Mouse (Mus musculus) layer of hippocampus, adult 9-11 months (tissue): Measurements from ENCODE around the gene Hcn2.

Experiments used
- DNase-seq: peaks from one replicate; pipeline ENCODE4 v3.0.0; 2022

Gene Hcn2

GRCm38 (mm10) chr10:79712029-79712428 lies 4.4 kb upstream of the Hcn2 start:
- DNase-seq: no peak

DNA sequence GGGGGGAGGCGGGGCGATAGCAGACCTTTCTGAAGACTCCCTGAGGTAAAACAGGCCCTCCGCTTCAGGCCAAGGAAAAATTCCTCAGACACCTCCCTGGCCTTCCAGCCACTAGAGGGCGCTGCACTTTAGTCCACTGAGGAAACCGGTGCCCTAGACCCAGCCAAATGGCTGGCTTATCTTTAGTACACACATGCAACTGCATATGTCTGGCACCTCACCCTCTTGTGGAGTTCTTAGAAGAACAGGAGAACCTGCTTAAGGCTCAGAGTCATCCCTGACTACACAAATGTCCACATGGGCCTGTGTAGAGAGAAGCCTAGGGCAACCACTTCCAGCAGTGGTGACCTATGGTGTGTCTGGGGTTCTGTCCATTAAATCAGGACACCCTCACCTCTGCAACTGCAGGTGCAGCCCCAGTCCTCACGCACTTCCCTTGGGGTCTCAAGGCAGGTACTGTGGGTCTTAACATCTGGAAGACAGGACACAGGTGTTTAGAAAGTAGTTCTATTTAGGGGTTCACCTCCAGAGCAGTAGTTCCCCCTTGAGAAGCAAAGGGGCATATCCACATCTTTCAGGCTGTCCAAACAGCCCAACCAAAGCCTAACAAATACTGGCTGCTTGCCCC lies 3.8 kb upstream of the Hcn2 start:
- peak; percentile 66 for DNase-seq

GRCm38 (mm10) chr10:79713163-79713562 lies 3.3 kb upstream of the Hcn2 start:
- no peak for DNase-seq

GRCm38 (mm10) chr10:79714996-79715395 lies 1.4 kb upstream of the Hcn2 start:
- DNase-seq: no peak

DNA sequence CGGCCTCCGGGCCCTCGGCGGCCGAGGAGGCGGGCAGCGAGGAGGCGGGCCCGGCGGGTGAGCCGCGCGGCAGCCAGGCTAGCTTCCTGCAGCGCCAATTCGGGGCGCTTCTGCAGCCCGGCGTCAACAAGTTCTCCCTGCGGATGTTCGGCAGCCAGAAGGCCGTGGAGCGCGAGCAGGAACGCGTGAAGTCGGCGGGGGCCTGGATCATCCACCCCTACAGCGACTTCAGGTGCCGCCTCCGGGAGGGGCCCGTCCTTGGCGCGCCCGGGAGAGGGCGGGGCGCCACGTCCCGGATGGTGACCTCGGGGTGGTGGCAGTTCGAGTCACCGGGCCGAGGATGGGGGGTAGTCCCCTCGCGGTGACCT lies 538 bp downstream of the Hcn2 start:
- DNase-seq: no peak

DNA sequence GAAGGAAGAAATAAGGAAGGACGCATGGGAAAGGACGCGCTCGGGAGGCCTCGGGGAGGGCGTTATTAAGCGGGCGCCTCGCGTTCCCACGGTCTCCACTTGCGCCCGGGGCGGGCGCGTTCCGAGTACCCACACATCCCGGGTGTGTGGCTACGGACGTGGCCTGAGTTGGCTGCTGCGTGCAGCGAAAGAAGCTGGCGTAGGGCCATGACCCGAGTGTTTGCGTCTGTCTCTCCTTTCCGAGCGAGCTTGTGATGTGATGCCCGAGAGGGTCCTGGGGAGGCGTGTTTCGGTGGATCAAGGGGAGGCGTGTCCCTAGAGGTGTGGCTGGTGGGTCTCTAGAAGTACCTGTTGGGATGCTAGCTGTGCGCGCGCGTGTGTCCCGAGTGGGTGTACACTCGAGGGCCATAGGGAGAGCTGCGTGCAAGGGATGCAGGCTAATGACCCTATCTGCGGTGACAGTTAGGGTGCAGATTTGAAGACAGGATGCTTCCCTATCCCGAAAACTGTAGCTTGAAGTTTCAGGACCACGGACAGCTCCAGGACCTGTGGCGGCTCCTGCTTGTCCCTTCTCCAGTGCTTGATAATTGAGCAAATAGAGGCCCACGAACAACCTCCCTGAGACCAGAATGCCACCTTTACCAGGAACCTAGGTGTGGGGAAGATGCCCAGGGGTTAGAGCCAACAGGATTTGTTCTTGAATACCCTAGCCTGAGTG lies 1.4 kb downstream of the Hcn2 start:
- DNase-seq: no peak

GRCm38 (mm10) chr10:79721089-79721488 lies 4.7 kb downstream of the Hcn2 start:
- no peak for DNase-seq

GRCm38 (mm10) chr10:79723047-79723446 lies 6.6 kb downstream of the Hcn2 start:
- no peak for DNase-seq

- DNase-seq: no peak
Observed at GRCm38 (mm10) chr10:79723692-79724091, 7.3 kb downstream of the Hcn2 start.

GRCm38 (mm10) chr10:79726090-79726489 lies 9.7 kb downstream of the Hcn2 start:
- no peak for DNase-seq

GRCm38 (mm10) chr10:79728323-79729249 lies 12.2 kb downstream of the Hcn2 start:
- peak; percentile 78 for DNase-seq

- DNase-seq: peak; percentile 84
Observed at GRCm38 (mm10) chr10:79729357-79729965, 13.0 kb downstream of the Hcn2 start.

- no peak for DNase-seq
Observed at GRCm38 (mm10) chr10:79732500-79732899, 16.1 kb downstream of the Hcn2 start.

DNA sequence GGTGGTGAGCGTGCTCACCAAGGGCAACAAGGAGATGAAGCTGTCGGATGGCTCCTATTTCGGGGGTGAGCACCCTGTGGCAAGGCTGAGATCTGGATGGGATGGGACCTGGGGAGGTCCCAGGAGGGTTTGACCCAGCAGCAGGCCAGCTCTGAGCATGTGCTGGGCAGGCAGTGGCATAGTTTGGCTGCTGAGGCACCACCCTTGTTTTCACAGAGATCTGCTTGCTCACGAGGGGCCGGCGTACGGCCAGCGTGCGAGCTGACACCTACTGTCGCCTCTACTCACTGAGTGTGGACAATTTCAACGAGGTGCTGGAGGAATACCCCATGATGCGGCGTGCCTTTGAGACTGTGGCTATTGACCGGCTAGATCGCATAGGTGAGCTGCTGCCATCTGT lies 17.4 kb downstream of the Hcn2 start:
- DNase-seq: no peak

GRCm38 (mm10) chr10:79735361-79735760 lies 18.9 kb downstream of the Hcn2 start:
- DNase-seq: no peak

GRCm38 (mm10) chr10:79736706-79737105 lies 20.3 kb downstream of the Hcn2 start:
- no peak for DNase-seq

DNA sequence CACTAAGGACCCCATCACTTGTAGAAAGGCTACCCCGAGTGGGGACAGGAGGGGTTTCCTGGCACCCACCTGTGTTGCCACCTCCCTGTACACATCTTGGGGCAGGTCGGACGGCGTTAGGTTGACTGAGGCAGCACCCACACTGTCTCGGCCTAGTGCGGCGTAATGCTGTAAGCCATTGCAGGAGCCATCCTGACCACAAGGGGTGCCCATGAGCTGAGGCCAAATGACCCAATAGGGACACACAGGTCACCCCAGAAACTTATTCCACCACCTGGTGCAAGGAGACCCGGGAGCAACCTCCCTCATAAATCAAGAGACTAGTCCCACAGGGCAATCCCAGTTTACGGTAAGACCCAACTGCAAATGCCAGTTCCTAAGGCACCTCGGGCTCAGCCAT lies 21.8 kb downstream of the Hcn2 start:
- no peak for DNase-seq

DNA sequence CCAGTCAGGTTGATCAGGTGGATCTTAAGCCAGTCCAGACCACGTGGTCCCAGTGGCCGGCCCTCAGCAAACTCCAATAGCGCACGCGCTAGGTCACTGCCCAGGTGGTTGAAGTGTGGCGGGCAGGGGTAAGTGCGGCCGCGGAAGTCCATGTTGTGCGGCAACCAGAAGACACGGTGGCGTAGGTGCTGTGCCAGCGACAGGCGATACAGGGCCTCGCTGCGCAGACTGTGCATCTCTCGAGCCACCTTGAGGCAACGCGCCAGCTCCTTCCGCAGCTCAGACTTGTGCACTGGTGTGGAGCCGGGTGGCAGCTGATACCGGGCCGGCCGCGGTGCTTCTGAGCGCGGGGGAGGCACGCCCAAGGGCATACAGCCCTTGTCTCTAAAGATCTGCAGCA lies 22.8 kb downstream of the Hcn2 start:
- DNase-seq: no peak

DNA sequence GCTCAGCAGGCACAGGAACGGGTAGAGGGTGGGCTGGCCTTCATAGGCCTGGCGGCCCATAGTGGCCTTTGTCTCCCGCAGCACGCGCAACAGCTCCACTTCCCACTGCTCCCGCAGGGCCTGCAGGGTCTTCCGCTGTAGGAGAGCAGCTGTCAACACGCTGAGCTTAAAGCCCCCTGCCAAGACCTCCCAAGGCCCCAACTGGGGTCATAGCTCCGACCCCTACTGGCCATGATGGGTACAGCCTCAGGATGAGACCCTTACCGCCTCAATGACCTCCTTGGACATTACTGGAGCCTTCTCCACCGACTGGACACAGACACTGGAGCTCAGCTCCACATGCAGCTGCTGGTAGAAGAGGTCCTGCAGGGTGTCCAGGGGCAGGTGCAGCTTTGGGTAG lies 24.4 kb downstream of the Hcn2 start:
- no peak for DNase-seq

GRCm38 (mm10) chr10:79743161-79743560 lies 26.7 kb downstream of the Hcn2 start:
- no peak for DNase-seq

- no peak for DNase-seq
Observed at GRCm38 (mm10) chr10:79743650-79744365, 27.4 kb downstream of the Hcn2 start.

GRCm38 (mm10) chr10:79745411-79745810 lies 29.0 kb downstream of the Hcn2 start:
- DNase-seq: no peak
